Mouse (Mus musculus) gastrocnemius, adult 2 months (tissue): ENCODE measurements around the gene Gm2974. TPM values are rescaled to one million over a fixed set of nuclear protein-coding genes. Genes with fewer than 3 reads are reported as not detected.
"Not testable (repeated sequence)": the region's sequence is repeated elsewhere in the genome, so short reads cannot be mapped to it uniquely, and the experiment has no call there.

ENCODE experiments used
- DNase-seq: peaks from one replicate; pipeline ENCODE4 v3.0.0; 2022
- H3K27ac ChIP-seq: fragments of 200-600 bp; 2 replicates; pipeline ENCODE4 v1.8.1; 2022; ENCODE audit warnings: mild to moderate bottlenecking
- H3K4me3 ChIP-seq: fragments of 200-600 bp; 2 replicates; pipeline ENCODE4 v1.8.1; 2022; ENCODE audit warnings: mild to moderate bottlenecking, moderate library complexity
- intact Hi-C: fragments of 180-260 bp; cut with DNase I; formaldehyde crosslinking; loops from one replicate; pipeline ENCODE4 v1.15.1; 2025
- long read RNA-seq, 2 experiments: library from polyadenylated mRNA; stranded (forward); transcript quantifications; one replicate each; pipeline ENCODE4 v2.0.0; 2021
- total RNA-seq, 2 experiments: library from RNA; stranded (reverse); gene quantifications; 2 replicates each; pipeline ENCODE4 v1.2.3; 2021

Gm2974 gene
- total RNA-seq = not detected
- long read RNA-seq, experiment 1 = 0 reads
- long read RNA-seq, experiment 2 = 0 reads

GRCm38 (mm10) chr14:4182491-4183210 lies at the start of gene Gm2974:
Gene Gm2974, plus strand, starts transcription at chr14:4182576.
- intact Hi-C loops, H3K27ac ChIP-seq: not testable (repeated sequence)
- peak; percentile 31 for DNase-seq
- peak within 1 kb of the TSS; percentile 49 for H3K4me3 ChIP-seq

DNA sequence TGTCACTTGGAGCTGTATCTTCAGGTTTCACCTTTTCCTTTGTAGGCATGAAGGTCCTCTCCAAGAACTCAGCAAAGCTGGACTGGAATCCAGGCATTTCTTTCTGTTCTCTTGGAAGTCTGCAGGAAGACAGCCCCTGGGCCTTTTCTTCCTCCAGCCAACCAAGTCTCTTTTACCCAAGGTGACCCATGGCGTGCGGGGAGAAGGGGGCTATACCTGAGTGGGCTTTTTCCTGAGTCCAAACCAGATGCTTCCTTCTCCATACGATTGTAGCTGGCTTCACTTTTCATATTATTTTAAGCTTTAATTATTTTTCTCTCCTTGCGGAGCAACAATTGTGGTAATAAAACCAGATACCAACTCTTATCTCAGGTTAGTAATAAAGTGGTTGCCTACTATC lies 40.7 kb upstream of the Gm2974 start:
- intact Hi-C loops, H3K4me3 ChIP-seq, DNase-seq, H3K27ac ChIP-seq: not testable (repeated sequence)

DNA sequence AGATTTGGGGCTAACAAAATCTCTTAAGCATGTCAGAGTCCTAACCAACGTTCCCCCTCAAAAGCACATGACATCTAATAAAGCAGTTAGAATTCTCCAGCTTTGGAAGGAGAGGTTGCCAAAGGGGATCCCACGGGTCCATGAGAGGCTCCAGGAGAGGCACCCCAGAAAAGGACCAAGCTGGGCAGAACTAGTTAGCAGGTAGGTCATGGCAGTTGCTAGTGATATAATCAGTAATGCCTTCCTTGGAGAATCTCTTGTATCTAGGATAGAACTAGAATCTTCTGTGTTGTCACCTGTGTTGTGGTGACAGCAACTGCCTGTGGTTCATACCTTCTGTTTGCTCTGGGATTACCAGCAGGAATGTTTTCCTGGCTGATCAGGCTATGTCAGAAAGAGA lies 17.6 kb upstream of the Gm2974 start, which contains the start of gene Gm3127:
Gene Gm3127, plus strand, starts transcription at position 301 of the 400 bp plus-strand sequence.
- DNase-seq, intact Hi-C loops, H3K27ac ChIP-seq, H3K4me3 ChIP-seq: not testable (repeated sequence)

GRCm38 (mm10) chr14:4182030-4182429 lies 346 bp upstream of the Gm2974 start:
- H3K4me3 ChIP-seq, intact Hi-C loops, H3K27ac ChIP-seq: not testable (repeated sequence)
- peak; percentile 3 for DNase-seq

GRCm38 (mm10) chr14:4183375-4183774 lies 999 bp downstream of the Gm2974 start:
- H3K27ac ChIP-seq, H3K4me3 ChIP-seq, intact Hi-C loops: not testable (repeated sequence)
- DNase-seq = peak; percentile 3

DNA sequence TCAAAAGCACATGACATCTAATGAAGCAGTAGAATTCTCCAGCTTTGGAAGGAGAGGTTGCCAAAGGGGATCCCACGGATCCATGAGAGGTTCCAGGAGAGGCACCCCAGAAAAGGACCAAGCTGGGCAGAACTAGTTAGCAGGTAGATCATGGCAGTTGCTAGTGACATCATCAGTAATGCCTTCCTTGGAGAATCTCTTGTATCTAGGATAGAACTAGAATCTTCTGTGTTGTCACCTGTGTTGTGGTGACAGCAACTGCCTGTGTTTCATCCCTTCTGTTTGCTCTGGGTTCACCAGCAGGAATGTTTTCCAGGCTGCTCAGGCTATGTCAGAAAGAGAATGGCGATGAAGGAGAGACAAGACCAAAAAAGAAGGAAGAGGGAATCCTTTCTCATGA lies 67.0 kb downstream of the Gm2974 start, which contains the start of gene Gm3138:
Gene Gm3138, plus strand, starts transcription at position 301 of the 400 bp plus-strand sequence.
- DNase-seq, intact Hi-C loops, H3K27ac ChIP-seq, H3K4me3 ChIP-seq: not testable (repeated sequence)

Other genes starting within 250 kb of the Gm2974 start
- gene Gm3095, start 219.0 kb upstream of the Gm2974 start, total RNA-seq = not detected
- not detected for gene Gm3099, start 184.2 kb upstream of the Gm2974 start, total RNA-seq
- gene Gm5796, start 158.6 kb upstream of the Gm2974 start, total RNA-seq = under 1 TPM in 1 of 2 experiments, not detected in 1; 0.26 TPM
- not detected for gene Gm3115, start 98.5 kb upstream of the Gm2974 start, total RNA-seq
- not detected for gene Gm8108, start 72.0 kb upstream of the Gm2974 start, total RNA-seq
- not detected for gene Gm3127, start 17.5 kb upstream of the Gm2974 start, total RNA-seq
- gene Gm3138, start 67.1 kb downstream of the Gm2974 start, total RNA-seq = not detected
- not detected for gene Gm3149, start 134.7 kb downstream of the Gm2974 start, total RNA-seq
- gene 2610042L04Rik, start 152.2 kb downstream of the Gm2974 start, total RNA-seq = not detected
- gene Gm3159, start 214.9 kb downstream of the Gm2974 start, total RNA-seq = not detected
- gene Gm3164, start 232.9 kb downstream of the Gm2974 start, total RNA-seq = under 1 TPM in 1 of 2 experiments, not detected in 1; 0.26 TPM
- gene Gm3173, start 248.4 kb downstream of the Gm2974 start, total RNA-seq = not detected